Mouse (Mus musculus): Measurements from ENCODE around the gene Olfr533. TPM values are rescaled to one million over a fixed set of nuclear protein-coding genes. Genes with fewer than 3 reads are reported as not detected.
"Not testable (repeated sequence)": the region's sequence is repeated elsewhere in the genome, so short reads cannot be mapped to it uniquely, and the experiment has no call there.

Gene Olfr533
- polyA plus RNA-seq, 1 experiment from 2014 or later: not detected

DNA sequence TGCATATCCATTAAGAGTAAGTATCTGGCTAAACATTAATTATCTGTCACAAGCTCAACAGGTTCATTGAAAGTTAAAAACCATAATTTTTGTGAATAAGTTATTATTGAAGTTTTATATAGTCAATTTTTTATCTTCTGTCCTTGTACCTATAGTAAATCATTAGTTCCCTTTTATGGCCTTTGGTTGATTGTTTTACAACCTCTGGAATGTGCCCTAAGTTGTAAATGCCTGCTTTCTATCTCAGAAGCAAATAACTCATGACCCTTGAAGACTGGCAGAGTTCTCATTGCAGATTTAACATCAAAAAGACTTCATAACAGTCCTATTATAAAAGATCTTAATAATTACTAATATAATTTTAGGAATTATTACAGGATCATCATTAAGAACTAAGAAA, 31.5 kb downstream of the Olfr533 start:
- Histone ChIP-seq H3K27me3 (ENCODE audit: insufficient read depth, low read length) (no peaks in the 10 kb centered on the region), H3K4me2 (no peak overlapping the region), H3K9me3 (ENCODE audit: low read depth, low read length) (no peaks in the 10 kb centered on the region), H3K27ac (ENCODE audit: low read depth) (no peak overlapping the region), H3K4me1 (ENCODE audit: insufficient read depth) (no peaks in the 10 kb centered on the region), H3K9ac (no peak overlapping the region), H3K4me3 (ENCODE audit: low read depth, low read length) (no peak overlapping the region), H3K36me3 (ENCODE audit: insufficient read depth) (no peaks in the 10 kb centered on the region)
- TF ChIP-seq CTCF (IDR thresholded peaks at IDR 0.05; ENCODE audit: low read depth): no peak
- ATAC-seq (ENCODE audit: insufficient read depth) (no peak), DNase-seq (no peak)

DNA sequence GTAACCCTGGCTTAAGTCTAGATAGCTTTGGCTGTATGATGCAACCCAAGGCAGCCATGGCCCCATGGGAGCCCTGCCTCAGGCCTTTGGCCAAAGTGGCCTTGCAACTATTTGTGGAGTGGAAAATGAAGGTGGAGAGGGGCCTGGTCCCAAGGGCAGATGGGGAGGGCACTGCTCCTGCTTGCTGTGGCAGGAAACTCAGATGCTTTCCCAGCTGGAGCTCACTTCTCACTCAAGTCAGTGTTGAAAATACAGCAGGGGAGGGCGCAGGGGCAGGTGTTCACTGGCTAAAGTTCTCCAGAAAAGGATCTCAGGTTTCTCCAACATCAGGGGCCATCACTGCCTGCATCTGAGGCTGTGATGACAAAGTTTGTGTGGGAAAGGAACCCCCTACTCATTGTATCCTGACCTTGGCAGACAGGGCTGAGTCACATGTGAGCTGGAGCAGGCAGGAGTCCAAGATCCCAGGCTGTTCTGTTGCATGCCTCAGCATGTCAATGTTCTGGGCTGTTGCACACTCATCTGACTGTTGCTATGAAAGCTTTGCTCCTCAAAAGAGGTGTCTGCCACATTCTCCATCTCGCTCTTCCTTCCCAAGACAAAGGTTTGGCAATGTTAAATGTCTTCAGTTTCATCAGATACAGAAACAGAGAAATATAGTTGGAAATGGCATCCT, 44.3 kb downstream of the Olfr533 start, which contains the start of gene Olfr536:
Gene Olfr536 (minus strand): TSS at position 51 of the 676 bp plus-strand sequence.
- WGBS: 49% methylated on average over 2 of the region's 2 CpGs
- DNase-seq (peak; percentile 5), ATAC-seq (ENCODE audit: insufficient read depth) (peak; percentile 63; the same call in 1 of the 2 replicates)
- H3K27ac ChIP-seq (ENCODE audit: low read depth); H3K4me3 ChIP-seq (ENCODE audit: low read depth, low read length); H3K9ac ChIP-seq; H3K27me3 ChIP-seq (ENCODE audit: insufficient read depth, low read length); H3K36me3 ChIP-seq (ENCODE audit: insufficient read depth); H3K4me1 ChIP-seq (ENCODE audit: insufficient read depth); H3K4me2 ChIP-seq; H3K9me3 ChIP-seq (ENCODE audit: low read depth, low read length): not testable (repeated sequence)

Other genes starting within 250 kb of the Olfr533 start
- not detected in 2 replicates for gene Cd163l1, start 245.1 kb upstream of the Olfr533 start, polyA plus RNA-seq (2014; fragmentation: Nextera tagmentation; extraction: Ambion mirVana)
- gene 5830411N06Rik, start 216.1 kb upstream of the Olfr533 start, polyA plus RNA-seq (2014; fragmentation: Nextera tagmentation; extraction: Ambion mirVana): not detected in 2 replicates
- not detected in 2 replicates for gene Olfr525, start 142.5 kb upstream of the Olfr533 start, polyA plus RNA-seq (2014; fragmentation: Nextera tagmentation; extraction: Ambion mirVana)
- not detected in 2 replicates for gene Olfr527, start 129.4 kb upstream of the Olfr533 start, polyA plus RNA-seq (2014; fragmentation: Nextera tagmentation; extraction: Ambion mirVana)
- not detected in 2 replicates for gene Olfr60, start 101.7 kb upstream of the Olfr533 start, polyA plus RNA-seq (2014; fragmentation: Nextera tagmentation; extraction: Ambion mirVana)
- gene Olfr530, start 87.0 kb upstream of the Olfr533 start, polyA plus RNA-seq (2014; fragmentation: Nextera tagmentation; extraction: Ambion mirVana): not detected in 2 replicates
- gene Olfr531, start 60.5 kb upstream of the Olfr533 start, polyA plus RNA-seq (2014; fragmentation: Nextera tagmentation; extraction: Ambion mirVana): not detected in 2 replicates
- gene Olfr532, start 41.7 kb upstream of the Olfr533 start, polyA plus RNA-seq (2014; fragmentation: Nextera tagmentation; extraction: Ambion mirVana): not detected in 2 replicates
- not detected in 2 replicates for gene Olfr535, start 20.8 kb downstream of the Olfr533 start, polyA plus RNA-seq (2014; fragmentation: Nextera tagmentation; extraction: Ambion mirVana)
- gene Olfr536, start 44.0 kb downstream of the Olfr533 start, polyA plus RNA-seq (2014; fragmentation: Nextera tagmentation; extraction: Ambion mirVana): not detected in 2 replicates
- gene Olfr538, start 104.5 kb downstream of the Olfr533 start, polyA plus RNA-seq (2014; fragmentation: Nextera tagmentation; extraction: Ambion mirVana): not detected in 2 replicates
- not detected in 2 replicates for gene Olfr46, start 137.9 kb downstream of the Olfr533 start, polyA plus RNA-seq (2014; fragmentation: Nextera tagmentation; extraction: Ambion mirVana)
- gene Olfr61, start 165.6 kb downstream of the Olfr533 start, polyA plus RNA-seq (2014; fragmentation: Nextera tagmentation; extraction: Ambion mirVana): not detected in 2 replicates
- not detected in 2 replicates for gene Olfr53, start 183.1 kb downstream of the Olfr533 start, polyA plus RNA-seq (2014; fragmentation: Nextera tagmentation; extraction: Ambion mirVana)
- not detected in 2 replicates for gene Olfr539, start 196.6 kb downstream of the Olfr533 start, polyA plus RNA-seq (2014; fragmentation: Nextera tagmentation; extraction: Ambion mirVana)
- not detected in 2 replicates for gene Olfr45, start 218.6 kb downstream of the Olfr533 start, polyA plus RNA-seq (2014; fragmentation: Nextera tagmentation; extraction: Ambion mirVana)
- not detected in 2 replicates for gene Olfr541, start 233.9 kb downstream of the Olfr533 start, polyA plus RNA-seq (2014; fragmentation: Nextera tagmentation; extraction: Ambion mirVana)

Data from lung, embryonic 14.5 days (tissue).